Mouse (Mus musculus) midbrain, postnatal 0 days (tissue): ENCODE results near the gene Dpy30. TPM values are rescaled to one million over a fixed set of nuclear protein-coding genes. Genes with fewer than 3 reads are reported as not detected.
"Not testable (repeated sequence)": the region's sequence is repeated elsewhere in the genome, so short reads cannot be mapped to it uniquely, and the experiment has no call there.

ENCODE experiments used
- ATAC-seq: fragments of 200-750 bp; cut with Nextera tagmentation; 2 replicates; pipeline ENCODE4 v1.8.0; 2017; ENCODE audit warnings: moderate number of reproducible peaks, mild to moderate bottlenecking, moderate TSS enrichment, moderate library complexity; ENCODE audit not compliant: low FRiP score
- DNase-seq: peaks from one replicate; pipeline ENCODE4 v3.0.0-alpha.2; 2015; ENCODE audit warnings: low spot score
- H3K27ac ChIP-seq: fragments of 300-500 bp; sonication (generic); 2 replicates; pipeline ENCODE4 v1.5.1; 2014; ENCODE audit warnings: low read depth, mild to moderate bottlenecking, low read length, mixed read lengths
- H3K27me3 ChIP-seq: fragments of 300-500 bp; sonication (generic); 2 replicates; pipeline ENCODE4 v1.6.1; 2014; ENCODE audit warnings: low read length, control low read depth, mixed read lengths; ENCODE audit not compliant: insufficient read depth
- H3K36me3 ChIP-seq: fragments of 300-500 bp; sonication (generic); 2 replicates; pipeline ENCODE4 v1.6.1; 2014; ENCODE audit warnings: low read length, control low read depth, mixed read lengths; ENCODE audit not compliant: insufficient read depth
- H3K4me1 ChIP-seq: fragments of 300-500 bp; sonication (generic); 2 replicates; pipeline ENCODE4 v1.6.1; 2014; ENCODE audit warnings: mild to moderate bottlenecking, control low read depth, antibody characterized with exemption, low read length, mixed read lengths; ENCODE audit not compliant: insufficient read depth
- H3K4me2 ChIP-seq: fragments of 300-500 bp; sonication (generic); 2 replicates; pipeline ENCODE4 v1.6.1; 2014; ENCODE audit warnings: low read depth, mild to moderate bottlenecking, low read length, mixed read lengths; ENCODE audit not compliant: poor library complexity, severe bottlenecking
- H3K4me3 ChIP-seq: fragments of 300-500 bp; sonication (generic); 2 replicates; pipeline ENCODE4 v1.5.1; 2014; ENCODE audit warnings: low read depth, mild to moderate bottlenecking, low read length, moderate library complexity
- H3K9ac ChIP-seq: fragments of 300-500 bp; sonication (generic); replicated peaks from 2 replicates; pipeline ENCODE4 v1.6.1; 2014; ENCODE audit warnings: mild to moderate bottlenecking, low read length, moderate library complexity, mixed read lengths; ENCODE audit not compliant: poor library complexity, severe bottlenecking
- H3K9me3 ChIP-seq: fragments of 300-500 bp; sonication (generic); 2 replicates; pipeline ENCODE4 v1.6.1; 2016; ENCODE audit warnings: low read length, control low read depth
- CTCF ChIP-seq: IDR thresholded peaks from 2 replicates; pipeline ENCODE4 v1.5.1; 2016; ENCODE audit warnings: antibody characterized with exemption, mild to moderate bottlenecking
- WGBS: fragments of 180-500 bp; shearing (Covaris S2); extraction: QIAGEN DNeasy Blood & Tissue Kit; methylation state at CpG from one replicate; pipeline ENCODE4 v1.1.7; 2014; 5-methylcytosine and 5-hydroxymethylcytosine counted together
- polyA plus RNA-seq: library from polyadenylated mRNA; unstranded; fragments of >200 nt; fragmentation: Nextera tagmentation; extraction: Ambion mirVana; gene quantifications from 2 replicates; pipeline ENCODE4 v1.2.1, GENCODE M21; 2015
- total RNA-seq: library from RNA; depleted of rRNA; stranded (reverse); fragments of >200 nt; gene quantifications from 2 replicates; pipeline ENCODE4 v1.2.3, GENCODE M21; 2014

Dpy30 gene
- total and polyA plus RNA-seq, 2 experiments from 2014 or later, result 68.0 to 230 TPM

DNA sequence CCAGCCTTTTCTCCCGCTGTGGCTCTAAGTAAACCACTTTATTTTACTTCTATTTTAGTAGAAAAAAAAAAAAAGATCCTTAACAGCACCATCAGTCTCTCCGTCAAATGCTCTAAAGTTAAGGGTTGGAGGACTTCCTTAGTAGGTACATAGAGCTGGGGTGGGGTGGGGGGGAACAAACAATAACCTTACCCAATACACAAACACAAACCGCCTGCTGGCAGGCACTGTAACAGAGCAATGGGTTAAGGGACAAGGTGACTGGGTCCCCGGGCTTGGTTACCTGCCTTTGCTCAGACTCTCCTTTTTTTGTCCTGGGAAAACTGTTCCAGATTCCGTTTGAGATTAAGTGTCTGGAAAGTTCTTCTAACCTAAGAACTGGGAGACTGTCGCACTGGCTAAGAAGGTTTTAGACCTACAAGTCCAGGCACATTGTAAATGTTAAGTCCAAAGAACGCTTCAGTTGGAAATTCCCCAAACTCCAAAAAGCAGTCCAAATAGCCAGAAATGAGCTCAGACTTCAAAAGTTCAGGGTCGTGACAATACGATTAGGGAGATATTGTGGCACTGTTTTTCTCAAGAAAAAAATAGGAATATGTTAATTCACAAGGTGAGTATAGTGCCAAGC, 7.4 kb upstream of the Dpy30 start:
- no peaks in the 10 kb centered on the region for H3K27me3 ChIP-seq
- H3K4me1 ChIP-seq, result no peaks in the 10 kb centered on the region
- no peak overlapping the region for H3K27ac ChIP-seq
- WGBS, result 81% methylated on average over 9 of the region's 9 CpGs
- no peak for TF ChIP-seq CTCF
- H3K9ac ChIP-seq, result no peak overlapping the region
- no peak overlapping the region for H3K4me2 ChIP-seq
- no peak for DNase-seq
- no peak overlapping the region for H3K4me3 ChIP-seq
- H3K36me3 ChIP-seq, result no peaks in the 10 kb centered on the region
- ATAC-seq, result no peak
- no peaks in the 10 kb centered on the region for H3K9me3 ChIP-seq

DNA sequence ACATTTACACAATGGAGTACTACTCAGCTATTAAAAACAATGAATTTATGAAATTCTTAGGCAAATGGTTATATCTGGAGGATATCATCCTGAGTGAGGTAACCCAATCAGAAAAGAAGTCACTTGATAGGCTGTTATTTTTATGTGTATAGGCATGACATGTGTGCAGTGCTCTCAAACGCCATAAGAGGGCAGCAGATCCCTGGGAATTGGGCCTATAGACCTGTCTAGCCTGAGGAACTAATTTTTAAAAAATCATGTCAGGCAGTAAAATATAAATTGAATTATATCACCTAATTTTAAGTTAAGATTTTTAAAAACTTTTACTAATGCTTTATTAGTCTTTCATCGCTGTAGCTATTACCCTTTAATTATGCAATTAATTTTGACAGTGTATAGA, 4.4 kb upstream of the Dpy30 start:
- WGBS, result 52% methylated on average over 2 of the region's 2 CpGs

DNA sequence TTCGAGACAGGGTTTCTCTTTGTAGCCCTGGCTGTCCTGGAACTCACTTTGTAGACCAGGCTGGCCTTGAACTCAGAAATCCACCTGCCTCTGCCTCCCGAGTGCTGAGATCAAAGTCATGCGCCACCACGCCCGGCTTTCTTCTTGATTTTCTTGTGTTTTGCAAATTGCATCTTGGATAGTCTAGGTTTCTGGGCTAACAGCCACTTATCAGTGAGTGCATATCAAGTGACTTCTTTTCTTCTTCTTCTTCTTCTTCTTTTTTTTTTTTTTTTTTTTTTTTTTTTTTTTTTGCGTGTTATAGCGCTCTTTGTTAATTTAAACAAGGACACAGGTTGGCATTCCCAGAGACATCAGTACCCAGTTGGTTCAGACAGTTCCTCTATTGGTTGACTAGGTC, 3.5 kb upstream of the Dpy30 start:
- not testable (repeated sequence) for ATAC-seq, H3K4me3 ChIP-seq, H3K4me2 ChIP-seq, H3K36me3 ChIP-seq, H3K4me1 ChIP-seq, H3K9me3 ChIP-seq, H3K9ac ChIP-seq, H3K27ac ChIP-seq, DNase-seq, H3K27me3 ChIP-seq
- WGBS, result 90% methylated on average over 7 of the region's 7 CpGs

More for the DNA sequence above, 4.4 kb upstream of the Dpy30 start:
- not testable (repeated sequence) for H3K27me3 ChIP-seq, H3K9ac ChIP-seq, H3K4me1 ChIP-seq, H3K9me3 ChIP-seq, H3K4me2 ChIP-seq, H3K4me3 ChIP-seq, H3K36me3 ChIP-seq, ATAC-seq, H3K27ac ChIP-seq
- DNase-seq, result peak; percentile 65
- peak; percentile 66 for TF ChIP-seq CTCF

DNA sequence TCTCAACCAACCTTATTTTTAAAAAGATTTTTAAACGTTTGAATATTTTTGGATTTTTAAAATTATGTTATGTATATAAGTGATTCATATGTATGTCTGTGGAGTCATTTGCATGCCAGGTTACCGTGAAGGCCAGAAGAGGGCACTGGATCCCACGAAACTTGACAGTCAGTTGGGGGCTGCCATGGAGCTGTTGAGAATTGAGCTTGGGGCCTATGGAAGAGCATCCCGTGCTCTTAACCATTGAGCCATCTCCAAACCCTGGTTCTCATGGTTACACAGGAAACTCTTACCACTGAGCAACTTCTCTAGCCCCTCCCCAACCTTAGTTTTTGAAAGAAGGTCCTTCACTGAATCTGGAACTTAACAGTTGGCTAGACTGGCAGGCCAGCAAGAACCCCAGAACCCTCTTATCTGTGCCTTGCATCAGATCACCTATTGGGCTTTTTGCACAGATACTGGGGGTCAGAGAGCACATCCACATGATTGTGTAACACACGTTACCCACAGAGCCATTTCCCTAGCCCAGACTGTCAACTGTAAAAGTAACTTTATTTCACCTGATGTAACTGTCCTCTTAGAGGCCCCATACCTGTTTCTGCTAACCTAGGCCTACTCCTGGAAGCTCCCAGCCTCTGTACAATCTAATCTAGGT, 1.2 kb downstream of the Dpy30 start:
- Histone ChIP-seq H3K27ac (no peak overlapping the region), H3K27me3 (no peaks in the 10 kb centered on the region), H3K4me2 (no peak overlapping the region), H3K9ac (no peak overlapping the region), H3K36me3 (no peaks in the 10 kb centered on the region), H3K4me1 (no peaks in the 10 kb centered on the region), H3K9me3 (no peaks in the 10 kb centered on the region), H3K4me3 (no peak overlapping the region)
- DNase-seq (no peak), ATAC-seq (no peak)
- peak; percentile 44 for TF ChIP-seq CTCF
- WGBS, result 50% methylated on average over 5 of the region's 5 CpGs

DNA sequence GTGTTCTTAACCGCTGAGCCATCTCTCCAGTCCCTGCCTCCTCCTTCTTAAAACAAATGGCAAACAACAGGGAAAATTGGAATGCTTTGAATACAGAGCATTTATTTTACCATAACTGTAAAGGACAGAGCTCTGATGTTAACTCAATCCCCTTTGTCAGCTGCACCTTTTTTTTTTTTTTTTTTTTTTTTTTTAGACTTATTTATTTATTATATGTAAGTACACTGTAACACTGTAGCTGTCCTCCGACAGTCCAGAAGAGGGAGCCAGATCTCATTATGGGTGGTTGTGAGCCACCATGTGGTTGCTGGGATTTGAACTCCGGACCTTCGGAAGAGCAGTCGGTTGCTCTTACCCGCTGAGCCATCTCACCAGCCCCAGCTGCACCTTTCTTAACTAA, 5.0 kb downstream of the Dpy30 start:
- H3K27me3 ChIP-seq, result no peaks in the 10 kb centered on the region
- no peak for DNase-seq
- TF ChIP-seq CTCF, result 0 out of 2 replicates have a peak, but pooled peaks have one; percentile 24
- no peak overlapping the region for H3K4me3 ChIP-seq
- no peak overlapping the region for H3K4me2 ChIP-seq
- 90% methylated on average over 6 of the region's 6 CpGs for WGBS
- H3K4me1 ChIP-seq, result peaks cover 3% of the 10 kb centered on the region; the same call in 1 of the 2 replicates
- no peak for ATAC-seq
- no peak overlapping the region for H3K9ac ChIP-seq
- no peaks in the 10 kb centered on the region for H3K36me3 ChIP-seq
- no peak overlapping the region for H3K27ac ChIP-seq
- no peaks in the 10 kb centered on the region for H3K9me3 ChIP-seq

DNA sequence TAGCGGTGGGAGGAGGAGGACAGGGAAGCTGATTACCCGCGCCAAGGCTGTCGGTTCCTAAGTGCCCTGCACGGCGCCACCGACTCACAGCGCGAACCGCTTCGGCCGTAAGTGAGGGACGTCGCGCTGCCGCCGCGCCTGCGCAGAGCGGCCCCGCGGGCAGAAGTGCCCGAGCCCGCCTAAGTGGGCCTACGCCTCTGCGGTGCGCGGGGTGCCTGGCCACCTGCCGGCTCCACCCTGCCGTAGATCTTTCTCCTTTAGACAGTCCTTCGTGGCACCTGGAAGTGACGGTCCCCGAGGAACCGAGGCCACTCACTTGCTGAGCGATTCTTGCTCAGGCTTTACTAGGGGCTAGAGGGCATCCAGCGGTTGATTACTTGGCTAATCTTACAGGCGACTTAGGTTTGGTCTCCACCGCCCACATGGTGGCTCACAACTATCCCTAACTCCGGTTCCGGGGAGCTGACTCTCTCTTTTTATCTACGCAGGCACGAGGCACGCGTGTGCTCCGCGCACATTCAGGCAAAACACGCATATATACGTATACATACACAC, 7.4 kb downstream of the Dpy30 start:
- Histone ChIP-seq H3K9ac (peak overlapping the region; percentile 57), H3K4me1 (peaks cover 3% of the 10 kb centered on the region; the same call in 1 of the 2 replicates), H3K4me3 (peak overlapping the region; percentile 47), H3K9me3 (no peaks in the 10 kb centered on the region), H3K36me3 (no peaks in the 10 kb centered on the region; the same call in 1 of the 2 replicates), H3K27ac (peak overlapping the region; percentile 73), H3K27me3 (no peaks in the 10 kb centered on the region), H3K4me2 (peak overlapping the region; percentile 73)
- DNase-seq, result peak; percentile 92
- no peak; the same call in 1 of the 2 replicates for TF ChIP-seq CTCF
- under 1% methylated on average over 48 of the region's 48 CpGs for WGBS
- peak; percentile 96 for ATAC-seq
